Mouse (Mus musculus): Measurements from ENCODE around the gene Nipbl. TPM values are rescaled to one million over a fixed set of nuclear protein-coding genes. Genes with fewer than 3 reads are reported as not detected.
"Not testable (repeated sequence)": the region's sequence is repeated elsewhere in the genome, so short reads cannot be mapped to it uniquely, and the experiment has no call there.

Gene Nipbl
- polyA plus RNA-seq, 1 experiment from 2014 or later, result 15.6 TPM

- no peak overlapping the region for H3K9ac ChIP-seq (ENCODE audit: low read length)
- no peak overlapping the region for H3K4me2 ChIP-seq (ENCODE audit: low read length)
- no peak overlapping the region for H3K27ac ChIP-seq (replicated peaks in 1 of 2; ENCODE audit: control insufficient read depth in 1 of 2, insufficient read depth in 1 of 2, low read depth in 2 of 2, low read length in 2 of 2)
- peaks cover 90% of the 10 kb centered on the region for H3K36me3 ChIP-seq (ENCODE audit: control insufficient read depth, insufficient read depth, low read length)
- 84% methylated on average over 6 of the region's 6 CpGs for WGBS
- no peak for ATAC-seq (ENCODE audit: insufficient number of reproducible peaks, insufficient read depth, low FRiP score, low read depth)
- no peaks in the 10 kb centered on the region for H3K4me1 ChIP-seq (ENCODE audit: control insufficient read depth in 2 of 2, insufficient read depth in 2 of 2, low read length in 2 of 2)
- H3K9me3 ChIP-seq (ENCODE audit: control insufficient read depth, low read length), result no peaks in the 10 kb centered on the region
- H3K27me3 ChIP-seq (ENCODE audit: control insufficient read depth, insufficient read depth, low read length), result no peaks in the 10 kb centered on the region
- no peak overlapping the region for H3K4me3 ChIP-seq (ENCODE audit: control insufficient read depth in 1 of 2, insufficient read depth in 1 of 2, low read depth in 1 of 2, low read length in 2 of 2)
These were observed 150.1 kb downstream of the Nipbl start for GRCm38 (mm10) chr15:8294150-8294549.

GRCm38 (mm10) chr15:8291251-8291650 is 153.0 kb downstream of the Nipbl start:
- no peak overlapping the region for H3K4me3 ChIP-seq (ENCODE audit: control insufficient read depth in 1 of 2, insufficient read depth in 1 of 2, low read depth in 1 of 2, low read length in 2 of 2)
- H3K4me2 ChIP-seq (ENCODE audit: low read length), result no peak overlapping the region
- no peaks in the 10 kb centered on the region for H3K9me3 ChIP-seq (ENCODE audit: control insufficient read depth, low read length)
- H3K27me3 ChIP-seq (ENCODE audit: control insufficient read depth, insufficient read depth, low read length), result no peaks in the 10 kb centered on the region
- no peak overlapping the region for H3K9ac ChIP-seq (ENCODE audit: low read length)
- ATAC-seq (ENCODE audit: insufficient number of reproducible peaks, insufficient read depth, low FRiP score, low read depth), result no peak
- 0 out of 4 replicates have a peak, but pooled peaks cover 0 to 5% of the 10 kb centered on the region in 2 experiments for H3K4me1 ChIP-seq (ENCODE audit: control insufficient read depth in 2 of 2, insufficient read depth in 2 of 2, low read length in 2 of 2)
- H3K27ac ChIP-seq (replicated peaks in 1 of 2; ENCODE audit: control insufficient read depth in 1 of 2, insufficient read depth in 1 of 2, low read depth in 2 of 2, low read length in 2 of 2), result no peak overlapping the region
- 74% methylated on average over 14 of the region's 14 CpGs for WGBS
- peaks cover 65% of the 10 kb centered on the region for H3K36me3 ChIP-seq (ENCODE audit: control insufficient read depth, insufficient read depth, low read length)

GRCm38 (mm10) chr15:8282155-8282554 is 162.1 kb downstream of the Nipbl start:
- ATAC-seq (ENCODE audit: insufficient number of reproducible peaks, insufficient read depth, low FRiP score, low read depth), result no peak
- H3K9ac ChIP-seq (ENCODE audit: low read length), result no peak overlapping the region
- peaks cover 0 to 5% of the 10 kb centered on the region in 2 experiments; a peak in 3 of 4 replicates for H3K4me1 ChIP-seq (ENCODE audit: control insufficient read depth in 2 of 2, insufficient read depth in 2 of 2, low read length in 2 of 2)
- no peak overlapping the region for H3K4me2 ChIP-seq (ENCODE audit: low read length)
- H3K27me3 ChIP-seq (ENCODE audit: control insufficient read depth, insufficient read depth, low read length), result no peaks in the 10 kb centered on the region
- WGBS, result 66% methylated on average over 2 of the region's 2 CpGs
- H3K4me3 ChIP-seq (ENCODE audit: control insufficient read depth in 1 of 2, insufficient read depth in 1 of 2, low read depth in 1 of 2, low read length in 2 of 2), result no peak overlapping the region
- H3K27ac ChIP-seq (replicated peaks in 1 of 2; ENCODE audit: control insufficient read depth in 1 of 2, insufficient read depth in 1 of 2, low read depth in 2 of 2, low read length in 2 of 2), result no peak overlapping the region
- no peaks in the 10 kb centered on the region for H3K36me3 ChIP-seq (ENCODE audit: control insufficient read depth, insufficient read depth, low read length)
- no peaks in the 10 kb centered on the region for H3K9me3 ChIP-seq (ENCODE audit: control insufficient read depth, low read length)

- Histone ChIP-seq H3K27ac (replicated peaks in 1 of 2; ENCODE audit: control insufficient read depth in 1 of 2, insufficient read depth in 1 of 2, low read depth in 2 of 2, low read length in 2 of 2) (no peak overlapping the region), H3K4me1 (ENCODE audit: control insufficient read depth in 2 of 2, insufficient read depth in 2 of 2, low read length in 2 of 2) (peaks cover 0 to 5% of the 10 kb centered on the region in 2 experiments; a peak in 3 of 4 replicates), H3K27me3 (ENCODE audit: control insufficient read depth, insufficient read depth, low read length) (no peaks in the 10 kb centered on the region), H3K9ac (ENCODE audit: low read length) (no peak overlapping the region), H3K4me2 (ENCODE audit: low read length) (no peak overlapping the region), H3K9me3 (ENCODE audit: control insufficient read depth, low read length) (no peaks in the 10 kb centered on the region), H3K4me3 (ENCODE audit: control insufficient read depth in 1 of 2, insufficient read depth in 1 of 2, low read depth in 1 of 2, low read length in 2 of 2) (no peak overlapping the region), H3K36me3 (ENCODE audit: control insufficient read depth, insufficient read depth, low read length) (no peaks in the 10 kb centered on the region)
- WGBS, result 80% methylated on average over 7 of the region's 7 CpGs
- ATAC-seq (ENCODE audit: insufficient number of reproducible peaks, insufficient read depth, low FRiP score, low read depth), result no peak
These were observed 162.6 kb downstream of the Nipbl start for GRCm38 (mm10) chr15:8281701-8282100.

- H3K36me3 ChIP-seq (ENCODE audit: control insufficient read depth, insufficient read depth, low read length), result no peaks in the 10 kb centered on the region
- peak overlapping the region; percentile 27 to 55; a peak in 3 of 4 replicates for H3K27ac ChIP-seq (replicated peaks in 1 of 2; ENCODE audit: control insufficient read depth in 1 of 2, insufficient read depth in 1 of 2, low read depth in 2 of 2, low read length in 2 of 2)
- H3K4me1 ChIP-seq (ENCODE audit: control insufficient read depth in 2 of 2, insufficient read depth in 2 of 2, low read length in 2 of 2), result peaks cover 0 to 5% of the 10 kb centered on the region in 2 experiments; a peak in 3 of 4 replicates
- no peaks in the 10 kb centered on the region for H3K27me3 ChIP-seq (ENCODE audit: control insufficient read depth, insufficient read depth, low read length)
- no peaks in the 10 kb centered on the region for H3K9me3 ChIP-seq (ENCODE audit: control insufficient read depth, low read length)
- H3K4me3 ChIP-seq (ENCODE audit: control insufficient read depth in 1 of 2, insufficient read depth in 1 of 2, low read depth in 1 of 2, low read length in 2 of 2), result peak overlapping the region; percentile 49 to 57
- ATAC-seq (ENCODE audit: insufficient number of reproducible peaks, insufficient read depth, low FRiP score, low read depth), result peak; percentile 85
- H3K4me2 ChIP-seq (ENCODE audit: low read length), result peak overlapping the region; percentile 77
- WGBS, result 32% methylated on average over 17 of the region's 20 CpGs
- peak overlapping the region; percentile 62 for H3K9ac ChIP-seq (ENCODE audit: low read length)
These were observed 164.2 kb downstream of the Nipbl start for GRCm38 (mm10) chr15:8279929-8280610.

GRCm38 (mm10) chr15:8279320-8279779 is 164.9 kb downstream of the Nipbl start:
- no peaks in the 10 kb centered on the region for H3K9me3 ChIP-seq (ENCODE audit: control insufficient read depth, low read length)
- H3K4me2 ChIP-seq (ENCODE audit: low read length), result peak overlapping the region; percentile 77
- H3K4me3 ChIP-seq (ENCODE audit: control insufficient read depth in 1 of 2, insufficient read depth in 1 of 2, low read depth in 1 of 2, low read length in 2 of 2), result peak overlapping the region; percentile 49 to 57
- peaks cover 0 to 5% of the 10 kb centered on the region in 2 experiments; a peak in 3 of 4 replicates for H3K4me1 ChIP-seq (ENCODE audit: control insufficient read depth in 2 of 2, insufficient read depth in 2 of 2, low read length in 2 of 2)
- peak; percentile 69 for ATAC-seq (ENCODE audit: insufficient number of reproducible peaks, insufficient read depth, low FRiP score, low read depth)
- no peaks in the 10 kb centered on the region for H3K27me3 ChIP-seq (ENCODE audit: control insufficient read depth, insufficient read depth, low read length)
- H3K27ac ChIP-seq (replicated peaks in 1 of 2; ENCODE audit: control insufficient read depth in 1 of 2, insufficient read depth in 1 of 2, low read depth in 2 of 2, low read length in 2 of 2), result peak overlapping the region; percentile 16 to 55; a peak in 3 of 4 replicates
- H3K36me3 ChIP-seq (ENCODE audit: control insufficient read depth, insufficient read depth, low read length), result no peaks in the 10 kb centered on the region
- WGBS, result 23% methylated on average over 16 of the region's 17 CpGs
- peak overlapping the region; percentile 62 for H3K9ac ChIP-seq (ENCODE audit: low read length)

- H3K36me3 ChIP-seq (ENCODE audit: control insufficient read depth, insufficient read depth, low read length); H3K4me3 ChIP-seq (ENCODE audit: control insufficient read depth in 1 of 2, insufficient read depth in 1 of 2, low read depth in 1 of 2, low read length in 2 of 2); H3K9ac ChIP-seq (ENCODE audit: low read length); H3K27ac ChIP-seq (replicated peaks in 1 of 2; ENCODE audit: control insufficient read depth in 1 of 2, insufficient read depth in 1 of 2, low read depth in 2 of 2, low read length in 2 of 2); ATAC-seq (ENCODE audit: insufficient number of reproducible peaks, insufficient read depth, low FRiP score, low read depth); H3K9me3 ChIP-seq (ENCODE audit: control insufficient read depth, low read length); H3K4me1 ChIP-seq (ENCODE audit: control insufficient read depth in 2 of 2, insufficient read depth in 2 of 2, low read length in 2 of 2); H3K4me2 ChIP-seq (ENCODE audit: low read length); H3K27me3 ChIP-seq (ENCODE audit: control insufficient read depth, insufficient read depth, low read length): not testable (repeated sequence)
- WGBS, result 78% methylated on average over 4 of the region's 4 CpGs
These were observed 166.3 kb downstream of the Nipbl start for GRCm38 (mm10) chr15:8277916-8278315.

Measured in heart, embryonic 14.5 days (tissue).